Mouse (Mus musculus) liver, postnatal 0 days (tissue): Measurements from ENCODE around the gene H2-M3. TPM values are rescaled to one million over a fixed set of nuclear protein-coding genes. Genes with fewer than 3 reads are reported as not detected.

ENCODE experiments used
- ATAC-seq: fragments of 200-750 bp; cut with Nextera tagmentation; 2 replicates; pipeline ENCODE4 v1.8.0; 2017; ENCODE audit warnings: mild to moderate bottlenecking, moderate library complexity
- DNase-seq: peaks from one replicate; pipeline ENCODE4 v3.0.0-alpha.2; 2016
- H3K27ac ChIP-seq: fragments of 300-500 bp; sonication (generic); 2 replicates; pipeline ENCODE4 v1.5.1; 2014; ENCODE audit warnings: antibody characterized with exemption, moderate library complexity, mild to moderate bottlenecking, low read depth
- H3K27me3 ChIP-seq: fragments of 300-500 bp; sonication (generic); 2 replicates; pipeline ENCODE4 v1.6.1; 2014; ENCODE audit warnings: low read length, control low read depth, mixed read lengths; ENCODE audit not compliant: insufficient read depth
- H3K36me3 ChIP-seq: fragments of 300-500 bp; sonication (generic); replicated peaks from 2 replicates; pipeline ENCODE4 v1.6.1; 2014; ENCODE audit warnings: mild to moderate bottlenecking, control low read depth, low read length, moderate library complexity, mixed read lengths; ENCODE audit not compliant: insufficient read depth
- H3K4me1 ChIP-seq: fragments of 300-500 bp; sonication (generic); 2 replicates; pipeline ENCODE4 v1.6.1; 2014; ENCODE audit warnings: antibody characterized with exemption, mild to moderate bottlenecking, control low read depth; ENCODE audit not compliant: insufficient read depth
- H3K4me2 ChIP-seq: fragments of 300-500 bp; sonication (generic); 2 replicates; pipeline ENCODE4 v1.6.1; 2014; ENCODE audit warnings: low read depth, mild to moderate bottlenecking, low read length, moderate library complexity, mixed read lengths
- H3K4me3 ChIP-seq: fragments of 300-500 bp; sonication (generic); 2 replicates; pipeline ENCODE4 v1.5.1; 2014; ENCODE audit warnings: low read depth, low read length
- H3K9ac ChIP-seq: fragments of 300-500 bp; sonication (generic); replicated peaks from 2 replicates; pipeline ENCODE4 v1.6.1; 2014; ENCODE audit warnings: mild to moderate bottlenecking, moderate library complexity
- H3K9me3 ChIP-seq: fragments of 300-500 bp; sonication (generic); 2 replicates; pipeline ENCODE4 v1.6.1; 2016; ENCODE audit warnings: mild to moderate bottlenecking, control low read depth, low read length, mixed read lengths
- CTCF ChIP-seq: sonication (generic); IDR thresholded peaks from 2 replicates; pipeline ENCODE4 v1.5.1; 2016; ENCODE audit warnings: antibody characterized with exemption, low read depth
- EP300 ChIP-seq: IDR thresholded peaks from 2 replicates; pipeline ENCODE4 v1.6.1; 2016; ENCODE audit warnings: antibody characterized with exemption, low read depth, mild to moderate bottlenecking
- WGBS: fragments of 180-500 bp; shearing (Covaris S2); extraction: QIAGEN DNeasy Blood & Tissue Kit; methylation state at CpG from one replicate; pipeline ENCODE4 v1.1.7; 2014; ENCODE audit not compliant: insufficient replicate concordance; 5-methylcytosine and 5-hydroxymethylcytosine counted together
- polyA plus RNA-seq: library from polyadenylated mRNA; unstranded; fragments of >200 nt; fragmentation: Nextera tagmentation; extraction: Ambion mirVana; gene quantifications from 2 replicates; pipeline ENCODE4 v1.2.1, GENCODE M21; 2015

The H2-M3 gene
- polyA plus RNA-seq, 1 experiment from 2014 or later: 4.6 TPM

DNA sequence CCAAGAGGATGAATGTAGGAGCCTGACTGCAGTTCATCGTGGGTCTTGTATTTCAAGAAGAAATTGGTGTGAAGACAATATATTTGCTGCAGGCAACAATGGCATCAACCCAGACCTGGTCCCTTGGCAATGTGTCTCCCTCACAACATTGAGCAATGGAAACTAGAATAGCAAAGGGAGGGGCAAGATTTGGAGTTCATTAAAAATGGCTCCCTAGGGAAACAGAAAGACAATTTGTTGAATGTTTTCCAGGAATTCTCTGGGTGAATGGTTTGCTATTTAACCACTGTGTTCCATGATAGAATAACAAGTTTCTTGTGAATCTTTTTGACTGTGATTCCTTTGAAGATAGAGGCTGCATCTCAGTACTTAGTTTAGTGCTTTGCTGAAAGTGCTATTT, 6.4 kb upstream of the H2-M3 start, which contains the start of gene Olfr98:
TSS of gene Olfr98 (minus strand) at position 124 of the 400 bp plus-strand sequence.
- ATAC-seq (no peak), DNase-seq (no peak)
- WGBS: 48% methylated on average over 1 of the region's 1 CpGs
- Histone ChIP-seq H3K4me1 (no peaks in the 10 kb centered on the region), H3K4me2 (no peak within 1 kb of the TSS), H3K9me3 (no peaks in the 10 kb centered on the region), H3K27ac (no peak within 1 kb of the TSS), H3K27me3 (no peaks in the 10 kb centered on the region), H3K4me3 (no peak within 1 kb of the TSS), H3K9ac (no peak within 1 kb of the TSS), H3K36me3 (no peaks in the 10 kb centered on the region)
- TF ChIP-seq CTCF: no peak
- no peak for TF ChIP-seq EP300

DNA sequence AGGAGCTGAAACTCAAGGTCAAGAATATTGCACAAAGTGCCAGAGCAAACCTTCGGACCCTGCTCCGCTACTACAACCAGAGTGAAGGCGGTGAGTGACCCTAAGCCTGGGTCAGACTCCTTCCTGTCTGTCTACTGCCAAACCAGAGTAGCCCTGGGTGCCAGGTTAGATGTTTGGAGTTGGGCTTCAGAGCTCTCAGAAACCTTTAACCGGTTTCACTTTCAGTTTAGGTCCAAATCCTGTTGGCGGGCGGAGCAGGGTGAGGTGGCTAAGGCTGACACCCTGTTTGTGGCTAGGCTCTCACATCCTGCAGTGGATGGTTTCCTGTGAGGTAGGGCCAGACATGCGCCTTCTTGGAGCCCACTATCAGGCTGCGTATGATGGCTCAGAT, 677 bp downstream of the H2-M3 start:
- H3K27me3 ChIP-seq: no peaks in the 10 kb centered on the region
- H3K36me3 ChIP-seq: no peaks in the 10 kb centered on the region
- peak overlapping the region; percentile 60 for H3K9ac ChIP-seq
- ATAC-seq (peak; percentile 74), DNase-seq (peak; percentile 43)
- H3K9me3 ChIP-seq: no peaks in the 10 kb centered on the region
- WGBS: 20% methylated on average over 8 of the region's 8 CpGs
- no peaks in the 10 kb centered on the region; the same call in 1 of the 2 replicates for H3K4me1 ChIP-seq
- peak overlapping the region; percentile 76 for H3K27ac ChIP-seq
- peak overlapping the region; percentile 73 for H3K4me3 ChIP-seq
- TF ChIP-seq CTCF (no peak), EP300 (no peak)
- peak overlapping the region; percentile 95 for H3K4me2 ChIP-seq

GRCm38 (mm10) chr17:37275626-37276248, 5.7 kb downstream of the H2-M3 start:
- TF ChIP-seq EP300: no peak
- TF ChIP-seq CTCF: no peak
- no peak overlapping the region for H3K4me2 ChIP-seq
- no peak overlapping the region for H3K27ac ChIP-seq
- DNase-seq (no peak), ATAC-seq (no peak)
- H3K9me3 ChIP-seq: no peaks in the 10 kb centered on the region
- H3K36me3 ChIP-seq: no peaks in the 10 kb centered on the region
- no peak overlapping the region for H3K4me3 ChIP-seq
- H3K27me3 ChIP-seq: no peaks in the 10 kb centered on the region
- no peaks in the 10 kb centered on the region; the same call in 1 of the 2 replicates for H3K4me1 ChIP-seq
- no peak overlapping the region for H3K9ac ChIP-seq
- WGBS: 62% methylated on average over 2 of the region's 2 CpGs

- Histone ChIP-seq H3K36me3 (no peaks in the 10 kb centered on the region), H3K9ac (no peak overlapping the region), H3K27ac (no peak overlapping the region), H3K4me1 (no peaks in the 10 kb centered on the region), H3K4me2 (no peak overlapping the region), H3K9me3 (no peaks in the 10 kb centered on the region), H3K4me3 (no peak overlapping the region), H3K27me3 (no peaks in the 10 kb centered on the region)
- DNase-seq (no peak), ATAC-seq (no peak)
- TF ChIP-seq CTCF (no peak), EP300 (no peak)
Observed at GRCm38 (mm10) chr17:37276573-37276972, 6.6 kb downstream of the H2-M3 start.

GRCm38 (mm10) chr17:37280331-37280730, 10.3 kb downstream of the H2-M3 start:
- Histone ChIP-seq H3K9me3 (no peaks in the 10 kb centered on the region), H3K4me1 (no peaks in the 10 kb centered on the region), H3K9ac (no peak overlapping the region), H3K4me3 (no peak overlapping the region), H3K27ac (no peak overlapping the region), H3K4me2 (no peak overlapping the region), H3K36me3 (no peaks in the 10 kb centered on the region), H3K27me3 (no peaks in the 10 kb centered on the region)
- DNase-seq (no peak), ATAC-seq (no peak)
- 70% methylated on average over 1 of the region's 1 CpGs for WGBS
- TF ChIP-seq CTCF (no peak), EP300 (no peak)

DNA sequence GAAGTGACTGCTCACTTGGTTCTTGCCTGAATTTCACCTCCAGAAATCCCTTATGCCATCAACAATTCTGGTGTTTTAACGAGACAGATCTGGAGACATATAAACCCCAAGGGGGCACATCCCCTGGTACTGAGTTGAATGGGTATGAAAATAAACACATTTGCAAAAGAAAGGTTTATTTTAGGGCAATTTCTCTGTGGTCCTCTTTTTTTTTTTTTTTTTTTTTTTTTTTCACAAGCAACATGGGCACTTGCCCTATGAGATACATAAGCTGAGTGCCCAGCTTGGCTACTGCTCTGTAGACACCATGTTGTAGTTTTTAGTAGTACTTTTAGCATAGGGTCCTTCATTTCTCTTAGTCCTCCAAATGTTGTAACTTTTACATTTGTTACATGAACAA, 13.3 kb downstream of the H2-M3 start, which contains the start of gene Olfr99:
TSS of gene Olfr99 (minus strand) at position 101 of the 400 bp plus-strand sequence.
- ATAC-seq (no peak), DNase-seq (no peak)
- no peaks in the 10 kb centered on the region for H3K4me1 ChIP-seq
- H3K4me2 ChIP-seq: no peak within 1 kb of the TSS
- no peaks in the 10 kb centered on the region for H3K36me3 ChIP-seq
- TF ChIP-seq CTCF (no peak), EP300 (no peak)
- 70% methylated on average over 1 of the region's 1 CpGs for WGBS
- H3K27me3 ChIP-seq: no peaks in the 10 kb centered on the region
- no peaks in the 10 kb centered on the region for H3K9me3 ChIP-seq
- H3K4me3 ChIP-seq: no peak within 1 kb of the TSS
- no peak within 1 kb of the TSS for H3K9ac ChIP-seq
- no peak within 1 kb of the TSS for H3K27ac ChIP-seq

DNA sequence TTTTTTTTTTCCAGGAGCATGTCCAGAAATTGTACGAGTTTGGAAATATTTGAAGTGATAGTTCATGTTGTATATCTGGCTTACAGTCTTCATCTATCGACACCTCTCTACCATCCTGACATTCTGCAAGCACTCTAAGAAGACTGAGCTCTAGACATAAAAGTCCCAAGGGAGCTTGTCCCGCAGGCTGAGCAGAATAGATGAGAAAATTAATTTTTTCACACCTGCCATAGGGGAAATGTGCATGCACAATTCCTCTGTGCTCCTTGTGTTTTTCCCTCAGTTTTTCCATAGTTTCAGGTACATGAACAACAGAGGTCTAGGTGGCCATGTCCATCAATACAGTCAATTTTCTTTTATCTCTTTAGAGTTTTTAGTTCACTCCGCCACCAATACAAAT, 34.2 kb downstream of the H2-M3 start, which contains the start of gene Olfr101:
TSS of gene Olfr101 (minus strand) at position 101 of the 400 bp plus-strand sequence.
- WGBS: 63% methylated on average over 4 of the region's 4 CpGs
- ATAC-seq: no peak
- Histone ChIP-seq H3K9me3 (no peaks in the 10 kb centered on the region), H3K27me3 (no peaks in the 10 kb centered on the region), H3K4me2 (no peak within 1 kb of the TSS), H3K36me3 (no peaks in the 10 kb centered on the region), H3K4me1 (no peaks in the 10 kb centered on the region), H3K4me3 (no peak within 1 kb of the TSS), H3K27ac (no peak within 1 kb of the TSS), H3K9ac (no peak within 1 kb of the TSS)
- no peak for DNase-seq
- TF ChIP-seq CTCF: no peak
- no peak for TF ChIP-seq EP300
